Mouse (Mus musculus): ENCODE measurements around the gene Srprb.
A peak's percentile ranks its signal among the peaks of the same experiment; 100 is the strongest.

The Srprb gene

DNA sequence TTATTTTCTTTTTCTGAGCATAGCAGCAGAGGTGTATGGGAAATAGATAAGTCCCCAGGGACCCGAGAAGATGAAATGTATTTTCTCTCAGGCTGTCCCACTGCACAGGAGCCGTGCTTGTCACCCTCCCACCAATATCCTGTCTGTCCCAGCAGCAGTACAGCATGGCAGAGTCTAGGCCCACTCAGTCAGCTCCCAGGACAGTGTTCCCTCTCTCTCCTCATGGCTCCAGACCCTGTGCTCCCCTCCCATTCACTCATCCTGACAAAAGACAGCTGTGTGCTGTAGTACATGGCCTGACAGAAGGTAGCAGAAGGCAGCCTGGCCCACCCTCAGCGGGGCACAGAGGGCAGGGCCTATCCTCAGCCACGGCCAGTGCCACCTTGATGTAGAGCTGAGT lies 58.1 kb downstream of the Srprb start:
- DNase-seq: no peak

DNA sequence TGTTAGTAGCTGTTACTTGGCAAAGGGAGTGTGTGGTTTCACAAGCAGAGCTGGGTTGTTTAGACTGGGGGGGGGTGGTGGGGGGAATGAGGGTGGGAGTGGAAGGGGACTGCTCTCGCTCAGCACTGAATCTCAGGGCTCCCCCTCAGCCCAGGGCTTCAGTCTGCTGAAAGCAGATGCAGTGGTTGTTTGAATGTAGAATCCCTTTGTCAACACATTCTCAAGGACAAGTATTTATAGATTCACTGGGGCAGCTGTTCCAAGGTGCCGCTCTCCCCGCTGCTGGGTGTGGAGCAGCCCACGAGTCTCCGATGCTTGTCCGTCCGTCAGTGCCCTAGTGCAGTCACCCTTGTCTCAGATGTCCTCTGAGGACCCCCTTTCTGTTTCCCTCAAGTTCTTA lies 60.7 kb downstream of the Srprb start:
- DNase-seq: no peak

DNA sequence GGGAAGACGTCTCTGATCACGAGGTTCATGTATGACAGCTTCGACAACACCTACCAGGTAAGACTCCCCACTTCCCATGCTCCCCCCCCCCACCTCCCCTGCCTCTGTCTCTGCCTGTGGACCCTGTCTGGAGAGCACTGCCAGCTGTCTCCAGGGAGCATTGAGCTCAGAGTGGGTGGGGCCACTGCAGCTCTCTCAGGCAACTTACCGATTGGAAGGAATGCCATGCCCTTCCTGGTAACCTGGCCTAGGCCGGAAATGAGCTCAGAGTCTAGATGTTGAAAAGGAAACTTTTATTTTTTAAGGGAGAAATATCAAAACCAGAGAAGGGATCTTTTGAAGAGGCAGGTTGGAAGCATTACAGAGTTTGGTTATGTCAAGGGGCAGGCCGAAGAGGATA lies 61.6 kb downstream of the Srprb start:
- no peak for DNase-seq

DNA sequence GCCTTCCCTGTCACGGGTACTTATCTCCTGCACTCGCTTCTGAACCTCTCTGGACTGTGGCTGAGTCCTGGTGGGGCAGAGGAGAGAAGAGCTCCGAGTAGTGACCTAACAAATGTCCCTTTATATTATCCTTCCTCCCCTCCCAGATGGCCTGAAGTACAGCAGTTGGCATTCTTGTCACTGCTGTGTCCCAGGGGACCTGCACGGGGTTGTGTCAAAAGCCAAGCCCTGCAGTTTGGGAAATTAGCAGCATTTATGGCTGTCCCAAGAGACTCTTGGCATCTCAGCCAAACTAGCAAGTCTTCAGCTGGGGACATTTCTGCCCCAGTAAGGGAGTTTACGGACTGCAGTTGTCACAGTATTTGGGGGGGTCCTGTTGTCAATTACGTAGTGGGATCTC lies 62.5 kb downstream of the Srprb start:
- DNase-seq: peak; percentile 22 to 50
